Mouse (Mus musculus) hindbrain, embryonic 12.5 days (tissue): ENCODE measurements around the gene 1700017B05Rik. TPM values are rescaled to one million over a fixed set of nuclear protein-coding genes. Genes with fewer than 3 reads are reported as not detected.

Source experiments
- polyA plus RNA-seq: library from polyadenylated mRNA; unstranded; fragments of >200 nt; fragmentation: Nextera tagmentation; extraction: Ambion mirVana; gene quantifications from 2 replicates; pipeline ENCODE4 v1.2.1, GENCODE M21; 2016

Gene 1700017B05Rik
- polyA plus RNA-seq, 1 experiment from 2014 or later, result 8.1 TPM

Other genes with a start within 250 kb of the 1700017B05Rik start
- gene Sin3a, start 190.6 kb downstream of the 1700017B05Rik start, polyA plus RNA-seq, result 38.7 and 41.2 TPM in 2 replicates
- gene Man2c1, start 131.9 kb downstream of the 1700017B05Rik start, polyA plus RNA-seq, result 62.3 TPM in 2 replicates
- gene Neil1, start 114.3 kb downstream of the 1700017B05Rik start, polyA plus RNA-seq, result 8.4 and 9.8 TPM in 2 replicates
- gene Commd4, start 104.3 kb downstream of the 1700017B05Rik start, polyA plus RNA-seq, result 108 and 122 TPM in 2 replicates
- not detected in 2 replicates for gene Trcg1, start 26.1 kb downstream of the 1700017B05Rik start, polyA plus RNA-seq
- gene Ppcdc, start 177.5 kb upstream of the 1700017B05Rik start, polyA plus RNA-seq, result 20.0 and 24.6 TPM in 2 replicates
- gene Scamp5, start 205.4 kb upstream of the 1700017B05Rik start, polyA plus RNA-seq, result 47.5 and 49.9 TPM in 2 replicates
- gene Rpp25, start 241.4 kb upstream of the 1700017B05Rik start, polyA plus RNA-seq, result 7.3 and 7.6 TPM in 2 replicates